Mouse (Mus musculus): Measurements from ENCODE around the gene Gramd4. TPM values are rescaled to one million over a fixed set of nuclear protein-coding genes. Genes with fewer than 3 reads are reported as not detected.

Gene Gramd4
- total and polyA plus RNA-seq, 3 experiments, result 0.17 to 0.66 (median 0.56) TPM

GRCm38 (mm10) chr15:86122261-86122949, 64.9 kb downstream of the Gramd4 start:
- Histone ChIP-seq H3K9me3 (replicated peaks; ENCODE audit: low read length) (no peaks in the 10 kb centered on the region), H3K27ac (ENCODE audit: insufficient read depth, low read depth) (no peak overlapping the region), H3K4me2 (ENCODE audit: insufficient read depth, low read depth, poor library complexity, severe bottlenecking) (no peak overlapping the region), H3K4me3 (replicated peaks in 1 of 3; ENCODE audit: low read depth in 2 of 3, low read length in 2 of 3, poor library complexity in 1 of 3) (no peak overlapping the region), H3K79me2 (replicated peaks; ENCODE audit: control insufficient read depth, extremely low read depth, insufficient read depth, poor library complexity, severe bottlenecking) (no peaks in the 10 kb centered on the region), H3K27me3 (replicated peaks) (peaks cover 21% of the 10 kb centered on the region), H3K4me1 (ENCODE audit: control insufficient read depth in 1 of 2, insufficient read depth in 2 of 2) (peaks cover 5 to 13% of the 10 kb centered on the region in 2 experiments), H3K36me3 (replicated peaks in 1 of 2; ENCODE audit: control insufficient read depth in 1 of 2, insufficient read depth in 1 of 2, low read length in 1 of 2) (no peaks in the 10 kb centered on the region), H3K9ac (ENCODE audit: insufficient read depth, low read depth) (no peak overlapping the region)
- in situ Hi-C loops (cut with MboI; ENCODE audit: low pct_ligation_motif_present, low pct_unique_long_range_greater_than_20kb, low sequenced_read_pairs), result loop anchor here (5.0 kb wide), 2 partner anchors 40 to 70 kb away; no protein-coding TSS in a partner anchor
- no peak for DNase-seq (ENCODE audit: extremely low read depth)
- dilution Hi-C loops (cut with MboI; ENCODE audit: extremely low pct_ligation_motif_present, extremely low pct_unique_long_range_greater_than_20kb, low sequenced_read_pairs), result no loop called here
- TF ChIP-seq ETS1 (conservative IDR thresholded peaks at IDR 0.05; ENCODE audit: low read depth, low read length) (0 out of 2 replicates have a peak, but pooled peaks have one; percentile 12), MYC (IDR thresholded peaks at IDR 0.05; ENCODE audit: low read depth, low read length) (no peak), BHLHE40 (IDR thresholded peaks at IDR 0.05; ENCODE audit: low read depth, low read length) (no peak), TBP (conservative IDR thresholded peaks at IDR 0.05; ENCODE audit: low read depth, low read length) (no peak), RAD21 (IDR thresholded peaks at IDR 0.05; ENCODE audit: low read depth, low read length) (no peak)

- no peaks in the 10 kb centered on the region for H3K9me3 ChIP-seq (replicated peaks; ENCODE audit: low read length)
- in situ Hi-C loops (cut with MboI; ENCODE audit: low pct_ligation_motif_present, low pct_unique_long_range_greater_than_20kb, low sequenced_read_pairs), result loop anchor here (5.0 kb wide), 2 partner anchors 41 to 71 kb away; no protein-coding TSS in a partner anchor
- H3K36me3 ChIP-seq (replicated peaks in 1 of 2; ENCODE audit: control insufficient read depth in 1 of 2, insufficient read depth in 1 of 2, low read length in 1 of 2), result no peaks in the 10 kb centered on the region
- peaks cover 14% of the 10 kb centered on the region for H3K27me3 ChIP-seq (replicated peaks)
- no peak overlapping the region for H3K9ac ChIP-seq (ENCODE audit: insufficient read depth, low read depth)
- peaks cover 9 to 16% of the 10 kb centered on the region in 2 experiments for H3K4me1 ChIP-seq (ENCODE audit: control insufficient read depth in 1 of 2, insufficient read depth in 2 of 2)
- dilution Hi-C loops (cut with MboI; ENCODE audit: extremely low pct_ligation_motif_present, extremely low pct_unique_long_range_greater_than_20kb, low sequenced_read_pairs), result no loop called here
- H3K79me2 ChIP-seq (replicated peaks; ENCODE audit: control insufficient read depth, extremely low read depth, insufficient read depth, poor library complexity, severe bottlenecking), result no peaks in the 10 kb centered on the region
- DNase-seq (ENCODE audit: extremely low read depth), result no peak
- no peak overlapping the region for H3K4me2 ChIP-seq (ENCODE audit: insufficient read depth, low read depth, poor library complexity, severe bottlenecking)
- TF ChIP-seq PAX5 (IDR thresholded peaks at IDR 0.05; ENCODE audit: low read length), result no peak
- TF ChIP-seq ELF1 (IDR thresholded peaks at IDR 0.05; ENCODE audit: low read depth, low read length), result no peak
- H3K4me3 ChIP-seq (replicated peaks in 1 of 3; ENCODE audit: low read depth in 2 of 3, low read length in 2 of 3, poor library complexity in 1 of 3), result no peak overlapping the region
- H3K27ac ChIP-seq (ENCODE audit: insufficient read depth, low read depth), result no peak overlapping the region
Observed at GRCm38 (mm10) chr15:86123409-86123808, 65.9 kb downstream of the Gramd4 start.

- Histone ChIP-seq H3K4me2 (ENCODE audit: insufficient read depth, low read depth, poor library complexity, severe bottlenecking) (no peak overlapping the region), H3K9ac (ENCODE audit: insufficient read depth, low read depth) (no peak overlapping the region), H3K9me3 (replicated peaks; ENCODE audit: low read length) (no peaks in the 10 kb centered on the region), H3K4me3 (replicated peaks in 1 of 3; ENCODE audit: low read depth in 2 of 3, low read length in 2 of 3, poor library complexity in 1 of 3) (no peak overlapping the region), H3K27me3 (replicated peaks) (peaks cover 14% of the 10 kb centered on the region), H3K79me2 (replicated peaks; ENCODE audit: control insufficient read depth, extremely low read depth, insufficient read depth, poor library complexity, severe bottlenecking) (no peaks in the 10 kb centered on the region), H3K27ac (ENCODE audit: insufficient read depth, low read depth) (no peak overlapping the region), H3K4me1 (ENCODE audit: control insufficient read depth in 1 of 2, insufficient read depth in 2 of 2) (peaks cover 9 to 24% of the 10 kb centered on the region in 2 experiments), H3K36me3 (replicated peaks in 1 of 2; ENCODE audit: control insufficient read depth in 1 of 2, insufficient read depth in 1 of 2, low read length in 1 of 2) (no peaks in the 10 kb centered on the region)
- in situ Hi-C loops (cut with MboI; ENCODE audit: low pct_ligation_motif_present, low pct_unique_long_range_greater_than_20kb, low sequenced_read_pairs) (loop anchor here (5.0 kb wide), 2 partner anchors 42 to 72 kb away; no protein-coding TSS in a partner anchor), dilution Hi-C loops (cut with MboI; ENCODE audit: extremely low pct_ligation_motif_present, extremely low pct_unique_long_range_greater_than_20kb, low sequenced_read_pairs) (no loop called here)
- peak; percentile 69 for DNase-seq (ENCODE audit: extremely low read depth)
- TF ChIP-seq USF2 (conservative IDR thresholded peaks at IDR 0.05; ENCODE audit: low read depth, low read length), result no peak
- no peak for TF ChIP-seq MAZ (IDR thresholded peaks at IDR 0.05; ENCODE audit: low read depth, low read length)
- no peak for TF ChIP-seq E2F4 (IDR thresholded peaks at IDR 0.05; ENCODE audit: insufficient replicate concordance, low read depth, low read length)
- TF ChIP-seq ZC3H11A (IDR thresholded peaks at IDR 0.05; ENCODE audit: low read depth, low read length), result peak; percentile 23; the same call in 1 of the 2 replicates
- TF ChIP-seq JUND (conservative IDR thresholded peaks at IDR 0.05; ENCODE audit: low read depth, low read length), result no peak
- TF ChIP-seq BHLHE40 (IDR thresholded peaks at IDR 0.05; ENCODE audit: low read depth, low read length), result no peak
- TF ChIP-seq SMC3 (IDR thresholded peaks at IDR 0.05; ENCODE audit: low read depth, low read length), result peak; percentile 83
- TF ChIP-seq CHD1 (IDR thresholded peaks at IDR 0.05; ENCODE audit: low read depth, low read length), result no peak
- no peak for TF ChIP-seq ELF1 (IDR thresholded peaks at IDR 0.05; ENCODE audit: low read depth, low read length)
- TF ChIP-seq UBTF (IDR thresholded peaks at IDR 0.05; ENCODE audit: low read depth, low read length), result no peak
- TF ChIP-seq EP300 (IDR thresholded peaks at IDR 0.05; ENCODE audit: low read length), result no peak
- TF ChIP-seq MYC (IDR thresholded peaks at IDR 0.05; ENCODE audit: low read depth, low read length), result no peak
- TF ChIP-seq KAT2A (IDR thresholded peaks at IDR 0.05; ENCODE audit: insufficient replicate concordance, low read length), result no peak
- no peak for TF ChIP-seq TCF12 (IDR thresholded peaks at IDR 0.05; ENCODE audit: low read depth, low read length)
- TF ChIP-seq ZNF384 (IDR thresholded peaks at IDR 0.05; ENCODE audit: low read depth, low read length), result no peak
- TF ChIP-seq GABPA (IDR thresholded peaks at IDR 0.05; ENCODE audit: insufficient replicate concordance, low read depth, low read length), result no peak
- TF ChIP-seq SIN3A (IDR thresholded peaks at IDR 0.05; ENCODE audit: low read length), result no peak
- TF ChIP-seq RAD21 (IDR thresholded peaks at IDR 0.05; ENCODE audit: low read depth, low read length), result peak; percentile 90
- TF ChIP-seq IRF4 (IDR thresholded peaks at IDR 0.05; ENCODE audit: low read depth, low read length), result no peak
- no peak for TF ChIP-seq USF1 (IDR thresholded peaks at IDR 0.05; ENCODE audit: low read depth, low read length)
- TF ChIP-seq MXI1 (IDR thresholded peaks at IDR 0.05; ENCODE audit: low read depth, low read length), result no peak
Observed at GRCm38 (mm10) chr15:86124359-86124758, 66.9 kb downstream of the Gramd4 start.
